8 mouse cellular contexts compared by ENCODE assay signal in genomic region chr6:70842991-70843390, GRCm38 (mm10). TPM values are rescaled to one million over a fixed set of nuclear protein-coding genes. Genes with fewer than 3 reads are reported as not detected.
DNase-seq lines count a peak whose midpoint lies in the region; ATAC-seq and TF ChIP-seq lines count a peak whose summit lies in the region.

No protein-coding gene starts in this region.

- WGBS in kidney, adult 2 months: 36% methylated on average over 5 of the region's 5 CpGs
- 35% methylated on average over 5 of the region's 5 CpGs for WGBS in heart, adult 2 months
- WGBS in kidney, embryonic 15.5 days: 55% methylated on average over 5 of the region's 5 CpGs
- 67% methylated on average over 5 of the region's 5 CpGs for WGBS in midbrain, embryonic 12.5 days

- intact Hi-C loops in heart, adult 2 months (cut with DNase I): no loop called here

- peak; percentile 67 for DNase-seq in kidney, adult 2 months
- no peak for DNase-seq in kidney, postnatal 4 days
- peak in 1 of 2 experiments; percentile 11 for DNase-seq in heart, adult 2 months
- DNase-seq in gastrocnemius, postnatal 4 days (ENCODE audit: low spot score in 2 of 2): no peak
- no peak for DNase-seq in cerebellum, postnatal 4 days (ENCODE audit: low spot score in 2 of 2)
- no peak for DNase-seq in layer of hippocampus, postnatal 25 days (ENCODE audit: extremely low spot score in 1 of 2, low spot score in 1 of 2)

- no peak for TF ChIP-seq EP300 in heart, adult 2 months (IDR thresholded peaks at IDR 0.05; ENCODE audit: insufficient read depth, low read depth, low read length)

- H3K9me3 ChIP-seq in kidney, embryonic 15.5 days (replicated peaks): no peaks in the 10 kb centered on the region
- no peaks in the 10 kb centered on the region for H3K9me3 ChIP-seq in midbrain, embryonic 12.5 days

- no peaks in the 10 kb centered on the region for H3K27me3 ChIP-seq in kidney, adult 2 months (replicated peaks; ENCODE audit: control insufficient read depth, insufficient read depth, low read length)
- no peaks in the 10 kb centered on the region for H3K27me3 ChIP-seq in heart, adult 2 months (ENCODE audit: control insufficient read depth, insufficient read depth, low read length)
- H3K27me3 ChIP-seq in kidney, embryonic 15.5 days: no peaks in the 10 kb centered on the region
- H3K27me3 ChIP-seq in midbrain, embryonic 12.5 days: no peaks in the 10 kb centered on the region

- no peak for ATAC-seq in kidney, embryonic 15.5 days (replicated peaks; ENCODE audit: low FRiP score)
- no peak for ATAC-seq in midbrain, embryonic 12.5 days (ENCODE audit: low FRiP score, low read depth)

- peak overlapping the region; percentile 93 for H3K27ac ChIP-seq in kidney, adult 2 months (ENCODE audit: insufficient read depth, low read depth, low read length)
- peak overlapping the region; percentile 98 for H3K27ac ChIP-seq in heart, adult 2 months
- peak overlapping the region; percentile 88 for H3K27ac ChIP-seq in kidney, embryonic 15.5 days
- no peak overlapping the region for H3K27ac ChIP-seq in midbrain, embryonic 12.5 days (replicated peaks)

- H3K9ac ChIP-seq in heart, adult 2 months (ENCODE audit: low read depth, low read length): peak overlapping the region; percentile 64; the same call in 1 of the 2 replicates
- no peak overlapping the region; the same call in 1 of the 2 replicates for H3K9ac ChIP-seq in kidney, embryonic 15.5 days
- H3K9ac ChIP-seq in midbrain, embryonic 12.5 days (replicated peaks): no peak overlapping the region

- H3K36me3 ChIP-seq in kidney, adult 2 months (ENCODE audit: control insufficient read depth, insufficient read depth, low read length): no peaks in the 10 kb centered on the region
- peaks cover 17% of the 10 kb centered on the region for H3K36me3 ChIP-seq in heart, adult 2 months (ENCODE audit: control insufficient read depth, insufficient read depth, low read length)
- H3K36me3 ChIP-seq in kidney, embryonic 15.5 days: no peaks in the 10 kb centered on the region
- H3K36me3 ChIP-seq in midbrain, embryonic 12.5 days: no peaks in the 10 kb centered on the region

- peaks cover 2% of the 10 kb centered on the region for H3K79me2 ChIP-seq in heart, adult 2 months (replicated peaks; ENCODE audit: control insufficient read depth, insufficient read depth, low read length)

- peak overlapping the region; percentile 4; the same call in 1 of the 2 replicates for H3K4me3 ChIP-seq in kidney, adult 2 months (ENCODE audit: insufficient read depth, low read depth, low read length)
- H3K4me3 ChIP-seq in heart, adult 2 months: peak overlapping the region; percentile 72; the same call in 1 of the 2 replicates
- H3K4me3 ChIP-seq in kidney, embryonic 15.5 days (replicated peaks): peak overlapping the region; percentile 85
- peak overlapping the region; percentile 43; the same call in 1 of the 2 replicates for H3K4me3 ChIP-seq in midbrain, embryonic 12.5 days

- TF ChIP-seq POLR2A in kidney, adult 2 months (IDR thresholded peaks at IDR 0.05; ENCODE audit: low read depth, low read length): no peak
- TF ChIP-seq POLR2A in heart, adult 2 months (IDR thresholded peaks at IDR 0.05; ENCODE audit: insufficient read depth, low read depth, low read length): 0 out of 2 replicates have a peak, but pooled peaks have one; percentile 41

- peaks cover 20% of the 10 kb centered on the region for H3K4me1 ChIP-seq in kidney, adult 2 months (ENCODE audit: control insufficient read depth, insufficient read depth, low read length)
- peaks cover 4% of the 10 kb centered on the region for H3K4me1 ChIP-seq in heart, adult 2 months (ENCODE audit: control insufficient read depth, insufficient read depth, low read length)
- H3K4me1 ChIP-seq in kidney, embryonic 15.5 days: peaks cover 34% of the 10 kb centered on the region
- H3K4me1 ChIP-seq in midbrain, embryonic 12.5 days: peaks cover 30% of the 10 kb centered on the region

- H3K4me2 ChIP-seq in kidney, embryonic 15.5 days: peak overlapping the region; percentile 72
- peak overlapping the region; percentile 65; the same call in 1 of the 2 replicates for H3K4me2 ChIP-seq in midbrain, embryonic 12.5 days (replicated peaks)

- no peak for TF ChIP-seq CTCF in kidney, adult 2 months (conservative IDR thresholded peaks at IDR 0.05; ENCODE audit: insufficient read depth, insufficient read length, low read depth, low read length)
- no peak for TF ChIP-seq CTCF in heart, adult 2 months (IDR thresholded peaks at IDR 0.05)

RNA-seq across cellular contexts. Expression of gene Eif2ak3, which starts 1.3 kb away (rescaled TPM):
- polyA plus RNA-seq in kidney, adult 2 months (2012; rRNA removed): 14.4 TPM in 2 replicates
- total RNA-seq in heart, adult 2 months (2021): 1 to 10 TPM; 8.4 to 8.5 TPM
- polyA plus RNA-seq in heart, adult 2 months (2012; rRNA removed): 4.0 and 6.9 TPM in 2 replicates
- 11.2 and 12.5 TPM in 2 replicates for polyA plus RNA-seq in kidney, embryonic 15.5 days (2015; fragmentation: Nextera tagmentation; extraction: Ambion mirVana)
- polyA plus RNA-seq in midbrain, embryonic 12.5 days (2016; fragmentation: Nextera tagmentation; extraction: Ambion mirVana): 14.4 and 15.6 TPM in 2 replicates
- 10 to 100 TPM; 20.3 to 22.2 TPM for total RNA-seq in gastrocnemius, postnatal 4 days (2021)
- 10 to 100 TPM; 21.6 to 22.3 TPM for total RNA-seq in layer of hippocampus, postnatal 25 days (2021)

RNA-seq across cellular contexts. Expression of gene Rpia, which starts 51.0 kb away (rescaled TPM):
- polyA plus RNA-seq in kidney, adult 2 months (2012; rRNA removed): 10.2 and 15.0 TPM in 2 replicates
- 10 to 100 TPM; 12.9 to 15.2 TPM for total RNA-seq in heart, adult 2 months (2021)
- 6.6 and 12.4 TPM in 2 replicates for polyA plus RNA-seq in heart, adult 2 months (2012; rRNA removed)
- polyA plus RNA-seq in kidney, embryonic 15.5 days (2015; fragmentation: Nextera tagmentation; extraction: Ambion mirVana): 3.1 and 3.4 TPM in 2 replicates
- polyA plus RNA-seq in midbrain, embryonic 12.5 days (2016; fragmentation: Nextera tagmentation; extraction: Ambion mirVana): 2.4 and 3.9 TPM in 2 replicates
- total RNA-seq in gastrocnemius, postnatal 4 days (2021): 10 to 100 TPM; 10.8 to 11.1 TPM
- 10 to 100 TPM in 1 of 2 experiments, 1 to 10 TPM in 1; 9.9 to 11.6 TPM for total RNA-seq in layer of hippocampus, postnatal 25 days (2021)

Comparison
In these comparisons a context has a peak if more than half of its experiments do, and no peak if none do; other contexts are left out.
1. H3K4me3 ChIP-seq: peak in every context shown above with its lines; median percentile 85 in kidney, embryonic 15.5 days; 72 in heart, adult 2 months; 43 in midbrain, embryonic 12.5 days; 4 in kidney, adult 2 months.